Mouse (Mus musculus) large intestine, adult 2 months (tissue): ENCODE measurements at regions not wholly inside any gene's neighbourhood (a gene's known extent, or its start where the extent isn't known, plus 50 kb on each side); places are given as distances from the start of the nearest gene placed in this dataset.
"Not testable (repeated sequence)": the region's sequence is repeated elsewhere in the genome, so short reads cannot be mapped to it uniquely, and the experiment has no call there.

Source experiments
- DNase-seq: peaks from one replicate; pipeline ENCODE4 v3.0.0-alpha.2; 2012; ENCODE audit warnings: low read depth, low spot score
- WGBS: fragments of 180-500 bp; shearing (Covaris S2); methylation state at CpG from one replicate; pipeline ENCODE4 v1.1.7; 2018; 5-methylcytosine and 5-hydroxymethylcytosine counted together

DNA sequence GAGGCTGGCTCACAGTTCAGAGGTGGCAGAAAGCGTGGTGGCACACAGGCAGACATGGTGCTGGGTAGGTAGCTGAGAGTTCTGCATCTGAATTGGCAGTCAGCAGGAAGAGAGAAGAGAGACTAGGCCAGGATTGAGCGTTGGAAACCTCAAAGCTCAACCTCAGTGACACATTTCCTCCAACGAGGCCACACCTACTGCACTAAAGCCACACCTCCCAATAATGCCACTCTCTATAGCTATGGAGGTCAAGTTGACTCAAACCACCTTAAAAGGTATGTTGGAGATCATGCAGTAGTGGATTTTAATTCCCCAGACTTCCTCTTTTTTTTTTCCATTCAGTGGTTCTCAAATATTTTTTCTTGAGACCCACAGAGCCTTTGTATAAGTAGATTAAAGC, 57.1 kb downstream of the Ccdc54 start:
- no peak for DNase-seq

DNA sequence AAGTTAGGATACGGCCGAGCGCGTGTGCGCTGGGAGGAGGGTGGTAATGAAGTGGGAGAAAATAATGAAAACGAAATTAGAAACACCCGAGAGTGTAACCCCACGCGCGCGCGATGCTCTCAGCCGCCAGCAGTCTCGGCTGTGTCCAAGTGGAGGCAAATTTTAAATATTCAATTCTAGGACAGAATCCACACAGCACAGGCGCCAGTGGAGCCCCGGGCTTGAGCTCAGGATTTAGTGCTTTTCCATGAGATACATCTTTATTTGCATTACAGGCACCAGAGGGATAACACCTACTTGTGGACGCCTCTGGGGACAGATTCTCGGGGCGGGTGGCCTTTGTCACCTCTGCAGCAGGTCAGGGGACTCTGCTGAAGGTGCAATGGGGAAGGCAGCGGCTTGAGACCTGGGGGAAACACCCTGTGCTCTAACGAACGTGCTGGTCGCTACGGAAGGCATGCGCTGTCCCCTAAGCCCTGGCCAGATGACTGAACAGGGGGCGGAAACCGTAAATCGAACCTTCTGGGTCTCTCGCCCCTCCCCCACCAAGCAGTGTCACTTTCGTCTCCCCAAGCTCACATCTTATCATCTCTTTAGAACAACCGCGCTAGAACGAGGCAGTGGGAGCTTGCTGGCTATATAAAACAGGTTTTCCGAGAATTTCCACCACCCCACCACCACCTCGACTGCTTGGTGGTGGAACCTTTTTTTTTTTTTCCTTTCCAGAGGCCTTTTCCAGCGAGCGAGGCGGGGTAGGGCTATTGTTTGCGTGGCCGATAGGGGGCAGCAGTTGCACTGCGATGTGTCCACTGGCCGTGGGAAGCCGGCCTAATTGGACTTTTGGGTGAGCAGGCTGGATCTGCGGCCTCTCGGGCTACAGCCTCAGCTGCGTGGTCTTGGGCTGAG, 61.2 kb downstream of the Ccdc54 start:
- WGBS = under 1% methylated on average over 46 of the region's 46 CpGs
- peak; percentile 55 for DNase-seq

More for the DNA sequence above, 57.1 kb downstream of the Ccdc54 start:
- whole genome bisulfite sequencing = 48% methylated on average over 3 of the region's 3 CpGs

DNA sequence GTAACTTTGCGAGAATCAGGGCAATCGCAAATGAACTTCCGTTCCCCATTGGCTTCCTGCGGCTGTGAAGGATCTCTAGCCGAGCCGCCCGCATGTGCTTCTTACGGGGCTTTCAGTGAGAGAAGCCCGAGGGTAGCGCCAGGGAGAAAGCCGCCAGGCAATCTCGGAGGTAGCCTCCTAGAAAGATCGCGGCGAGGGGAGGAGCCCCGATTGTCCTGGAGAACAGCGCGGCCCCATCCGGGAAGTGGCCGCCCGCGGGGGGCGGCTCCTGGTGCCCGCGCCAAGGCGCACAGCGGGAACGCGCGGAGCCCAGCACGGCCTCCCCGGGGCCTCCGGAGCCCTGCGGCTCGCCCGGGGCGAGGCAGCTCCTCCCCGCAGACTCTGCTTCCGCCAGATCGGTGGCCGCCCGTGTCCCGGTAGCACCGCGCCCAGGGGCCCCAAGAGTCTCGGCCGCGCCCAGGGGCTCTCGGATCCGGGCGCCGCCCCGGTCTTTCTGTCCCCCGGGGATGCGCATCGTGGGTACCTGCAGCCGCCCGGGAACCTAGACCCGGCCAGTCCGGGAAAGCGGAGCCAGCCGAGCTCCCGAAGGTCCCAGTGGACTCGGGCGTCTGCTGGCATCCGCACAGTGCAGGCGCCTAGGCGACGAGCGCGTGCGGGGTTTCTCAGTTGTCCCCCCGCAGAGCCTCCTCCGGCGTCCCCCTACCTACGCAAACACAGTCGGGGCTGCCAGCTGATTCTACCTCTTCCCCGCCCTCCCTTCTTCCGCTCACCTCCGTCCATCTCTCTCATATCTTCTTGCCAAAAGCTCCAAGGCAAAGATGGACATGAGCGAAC, 62.1 kb downstream of the Ccdc54 start:
- WGBS = under 1% methylated on average over 81 of the region's 81 CpGs
- peak; percentile 18 for DNase-seq

DNA sequence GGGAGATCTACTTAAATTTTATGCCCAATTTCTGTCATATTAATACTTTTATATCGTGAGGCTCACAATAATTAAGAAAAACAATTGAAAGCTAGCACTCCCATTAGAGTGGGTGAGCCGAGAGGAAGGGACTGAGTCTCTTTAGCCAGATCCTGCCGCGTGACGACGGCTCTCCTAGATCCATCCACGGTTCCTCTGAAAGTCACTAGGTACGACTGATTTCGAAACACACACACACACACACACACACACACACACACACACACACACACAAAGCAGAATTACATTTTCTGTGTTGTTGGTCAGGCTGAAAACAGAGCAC, 62.6 kb downstream of the Ccdc54 start:
- 1% methylated on average over 9 of the region's 9 CpGs for WGBS
- peak; percentile 0 for DNase-seq

DNA sequence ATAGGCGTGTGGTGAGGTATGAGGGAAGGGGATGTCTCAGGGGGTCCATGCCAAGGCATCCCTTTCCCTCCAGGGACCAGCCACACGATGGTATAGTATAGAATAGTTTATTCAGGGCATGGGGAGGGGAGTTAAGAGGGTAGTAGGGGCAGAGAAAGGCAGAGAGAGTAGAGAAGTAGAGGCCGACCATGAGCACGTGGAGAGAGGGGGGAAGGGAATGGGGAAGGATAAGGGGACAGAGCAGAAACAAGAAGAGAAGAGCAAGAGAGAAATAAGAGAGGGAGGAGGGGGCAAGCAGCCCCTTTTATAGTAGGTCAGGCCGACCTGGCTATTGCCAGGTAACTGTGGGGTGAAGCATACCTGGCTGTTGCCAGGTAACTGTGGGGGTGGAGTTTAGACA, 64.0 kb downstream of the Ccdc54 start:
- WGBS = 76% methylated on average over 5 of the region's 5 CpGs
- not testable (repeated sequence) for DNase-seq

DNA sequence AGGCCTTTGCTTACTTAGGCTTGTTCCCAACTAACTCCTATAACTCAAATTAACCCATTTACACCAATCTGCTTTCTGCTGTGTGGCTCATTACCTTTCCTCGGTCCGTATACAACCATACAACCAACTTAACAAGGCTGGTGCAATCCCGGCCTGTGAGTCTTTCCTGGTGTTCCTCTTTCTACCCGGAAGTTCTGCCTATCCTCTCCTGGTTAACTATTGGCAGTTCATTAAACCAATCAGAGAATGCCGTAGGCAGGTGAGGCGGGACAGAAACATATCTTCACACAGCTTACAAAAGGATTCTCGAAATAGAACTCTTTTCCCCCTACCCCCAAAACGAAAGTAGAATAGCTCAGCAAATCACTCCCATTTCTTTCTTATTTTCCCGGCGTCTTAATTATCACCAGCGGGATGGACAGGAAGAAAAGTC, 65.0 kb downstream of the Ccdc54 start:
- WGBS = 86% methylated on average over 11 of the region's 11 CpGs
- no peak for DNase-seq

DNA sequence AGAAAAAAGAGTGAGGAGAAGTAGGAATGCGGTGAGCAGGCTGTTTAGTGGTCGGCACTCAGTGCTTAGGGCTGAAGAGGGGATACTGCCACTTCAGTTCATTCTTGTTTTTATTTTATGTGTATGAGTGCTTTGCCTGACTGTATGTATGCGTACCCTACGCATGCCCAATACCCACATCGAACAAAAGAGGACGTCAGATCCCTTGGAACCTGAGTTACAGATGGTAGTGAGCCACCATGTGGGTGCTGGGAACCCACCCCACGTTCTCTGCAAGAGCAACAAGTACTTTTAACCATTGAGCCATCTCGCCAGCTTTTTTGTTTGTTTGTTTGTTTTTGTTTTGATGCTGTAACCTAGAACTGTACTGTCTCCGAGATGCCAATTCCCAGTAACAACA, 65.5 kb downstream of the Ccdc54 start:
- WGBS = 92% methylated on average over 9 of the region's 9 CpGs
- DNase-seq = no peak

DNA sequence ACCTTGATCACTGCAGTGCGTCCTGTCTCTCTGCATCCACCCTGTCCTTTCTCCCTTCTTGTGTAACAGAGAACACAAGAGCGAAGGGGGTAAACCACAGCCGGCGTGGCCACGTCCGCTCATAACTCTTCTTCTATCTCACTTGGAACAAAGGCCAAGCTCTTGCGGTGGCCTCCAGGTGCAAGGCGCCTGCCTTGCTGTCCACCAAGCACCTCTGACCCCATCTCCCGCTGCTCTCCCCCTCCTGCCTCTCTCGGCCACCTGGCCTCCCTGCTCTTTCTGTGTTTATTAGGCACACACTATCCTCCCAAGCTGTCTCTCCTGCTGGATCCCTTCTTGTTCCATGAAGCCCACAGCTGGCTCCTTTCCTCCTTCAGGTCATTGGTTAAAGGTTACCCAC, 71.3 kb downstream of the Ccdc54 start:
- 42% methylated on average over 10 of the region's 10 CpGs for WGBS
- DNase-seq = no peak

DNA sequence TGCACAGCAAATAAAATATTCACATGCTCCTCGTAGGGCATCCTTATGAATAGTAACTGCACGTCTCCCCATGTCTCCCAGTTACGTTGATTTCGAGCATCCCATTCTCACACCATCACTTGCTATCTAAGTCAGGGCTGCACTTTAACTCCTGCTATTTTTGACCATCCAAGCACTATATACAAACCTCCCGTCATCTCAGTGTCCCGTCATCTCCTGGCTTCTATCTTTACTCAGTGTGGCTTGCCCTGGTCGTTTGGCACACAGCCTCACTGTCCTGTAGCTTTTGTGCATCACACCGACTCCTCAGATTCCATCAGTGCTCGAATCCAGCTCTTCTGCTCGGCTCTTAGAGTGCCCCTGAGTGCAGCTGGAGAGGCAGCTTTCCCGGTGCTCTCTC, 74.4 kb downstream of the Ccdc54 start:
- DNase-seq = no peak
- WGBS = 69% methylated on average over 11 of the region's 11 CpGs

DNA sequence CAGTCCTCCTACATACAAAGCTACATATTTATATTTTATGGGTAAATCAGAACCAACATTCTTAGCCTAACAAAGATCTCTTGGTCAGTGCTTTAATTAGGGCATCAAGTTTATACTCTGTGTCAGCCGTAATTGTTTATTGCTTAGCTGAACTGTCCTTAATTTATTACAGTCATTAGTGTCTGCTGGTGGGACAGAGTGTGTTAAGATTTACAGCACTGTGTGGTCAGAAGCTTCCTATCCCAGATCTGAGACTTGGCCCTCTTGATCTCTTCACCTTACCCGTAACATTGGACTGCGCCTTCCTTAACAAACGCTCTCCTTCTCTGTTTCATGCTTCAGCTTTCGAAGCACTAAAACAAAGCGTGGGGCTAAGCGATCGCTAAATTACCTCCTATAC, 75.9 kb downstream of the Ccdc54 start:
- WGBS = 54% methylated on average over 8 of the region's 8 CpGs
- no peak for DNase-seq

DNA sequence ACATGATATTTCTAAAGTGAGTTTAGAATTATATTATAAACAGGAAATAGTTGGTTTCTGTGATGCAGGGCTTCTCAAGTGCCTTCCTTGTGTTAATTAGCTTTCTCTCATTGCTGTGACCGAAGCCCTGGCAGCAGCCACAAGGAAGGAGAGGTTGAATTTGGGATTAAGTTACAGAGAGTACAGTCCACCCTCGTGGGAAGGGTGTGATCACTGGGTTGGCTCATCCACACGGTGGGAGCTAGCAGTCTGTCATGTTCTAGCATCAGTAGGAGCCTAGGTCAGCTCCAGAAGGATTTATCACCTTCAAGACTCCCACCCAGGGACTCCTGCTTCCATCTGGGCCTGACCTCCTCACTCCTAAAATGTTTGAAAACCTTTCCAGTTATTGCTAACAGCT, 78.9 kb downstream of the Ccdc54 start:
- WGBS = 35% methylated on average over 3 of the region's 3 CpGs
- no peak for DNase-seq

DNA sequence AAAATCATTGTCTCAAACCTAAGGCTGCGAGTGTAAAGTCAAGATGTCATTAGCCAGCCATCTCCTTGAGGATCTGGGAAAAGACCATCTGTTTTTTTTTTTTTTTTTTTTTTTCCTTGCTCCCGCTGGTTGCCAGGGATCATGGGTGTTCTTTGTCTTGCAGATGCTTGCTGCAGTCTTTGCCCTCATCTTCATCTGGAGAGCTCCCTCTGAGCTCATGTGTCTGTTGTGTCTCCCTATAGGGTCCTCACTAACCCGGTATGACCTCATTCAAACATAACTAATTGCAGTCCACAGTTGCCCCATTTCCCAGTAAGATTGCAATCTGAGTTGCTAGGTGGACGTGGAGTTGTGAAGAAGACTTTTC, 77.3 kb upstream of the Bbx start:
- DNase-seq = no peak
- 67% methylated on average over 4 of the region's 4 CpGs for WGBS

DNA sequence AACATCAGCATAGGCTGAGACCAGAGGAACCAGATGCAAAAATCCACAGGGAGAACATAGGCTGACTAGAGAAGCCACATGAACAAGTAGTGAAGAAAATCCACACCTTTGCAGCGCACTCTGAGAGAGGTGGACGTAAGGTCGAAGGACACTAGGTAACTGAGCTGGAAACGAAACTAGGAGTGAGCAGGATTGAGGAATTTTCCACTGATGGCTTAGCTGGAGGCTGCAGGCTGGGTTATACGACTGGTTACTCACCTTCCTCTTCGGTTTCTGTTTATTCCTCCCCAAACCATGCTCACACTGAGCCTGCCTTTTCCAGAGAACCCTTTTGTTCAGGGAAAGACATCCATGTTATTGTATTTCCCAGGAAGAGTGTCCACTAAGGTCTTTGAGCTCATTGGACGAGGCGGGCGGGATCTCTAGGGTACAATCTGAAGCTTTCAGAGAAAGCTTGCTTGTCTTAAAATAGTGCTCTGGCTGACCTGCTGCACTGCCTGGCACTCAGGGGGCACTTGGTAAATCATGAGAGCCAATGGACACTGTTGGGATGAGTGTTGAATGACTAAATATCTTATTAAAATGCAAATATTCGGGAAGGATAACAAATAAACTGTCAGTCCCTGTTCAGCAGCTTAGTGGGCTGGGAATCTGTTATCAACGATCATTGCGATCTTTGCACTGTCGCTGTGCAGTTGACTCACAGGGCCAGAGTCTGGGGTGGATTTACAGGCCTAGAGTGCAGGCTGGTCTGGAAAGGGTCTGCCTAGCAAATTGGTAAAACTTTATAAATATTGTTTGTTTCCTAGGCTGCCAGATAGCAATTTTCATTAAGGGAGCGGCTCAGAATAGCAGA, 76.7 kb upstream of the Bbx start:
- DNase-seq = no peak
- WGBS = 53% methylated on average over 14 of the region's 14 CpGs

DNA sequence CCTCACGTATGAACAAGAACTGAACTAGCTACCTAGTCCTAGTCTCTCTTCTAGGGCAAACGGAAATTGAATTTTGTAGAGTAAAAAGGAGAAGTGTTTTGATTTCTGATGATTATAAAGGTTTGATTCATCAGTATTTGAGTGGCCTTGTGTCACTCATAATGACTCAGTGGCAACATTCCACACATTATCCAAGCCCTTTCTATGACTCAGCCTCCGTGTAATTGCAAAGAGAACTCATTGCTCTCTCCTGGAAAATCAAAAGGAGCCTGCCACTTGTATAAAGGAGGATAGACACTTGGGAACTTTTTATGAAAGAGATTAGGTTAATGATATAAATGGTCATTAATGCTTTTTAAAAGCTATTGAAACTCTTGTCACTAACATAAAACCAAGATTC, 72.4 kb upstream of the Bbx start:
- WGBS = 64% methylated on average over 3 of the region's 3 CpGs
- DNase-seq = no peak

DNA sequence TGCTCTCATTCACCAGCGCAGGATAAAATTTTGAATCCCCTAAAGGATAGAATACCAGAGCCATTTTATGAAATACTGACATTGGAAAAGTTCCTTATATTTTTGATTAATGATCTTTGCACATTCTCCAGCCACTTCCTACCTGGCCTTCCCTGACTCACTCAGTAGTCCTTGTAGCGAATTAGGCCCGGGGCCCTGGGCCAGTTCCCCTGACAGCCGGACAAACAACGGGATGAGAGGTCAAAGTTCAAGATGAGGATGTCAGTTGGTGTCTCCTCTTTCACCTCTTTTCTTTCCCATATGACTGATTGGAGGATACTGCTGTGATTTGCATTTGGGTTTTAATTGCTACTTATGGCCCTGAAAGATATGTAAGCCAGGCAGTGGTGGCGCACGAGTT, 66.7 kb upstream of the Bbx start:
- WGBS = 62% methylated on average over 7 of the region's 7 CpGs
- DNase-seq = no peak

DNA sequence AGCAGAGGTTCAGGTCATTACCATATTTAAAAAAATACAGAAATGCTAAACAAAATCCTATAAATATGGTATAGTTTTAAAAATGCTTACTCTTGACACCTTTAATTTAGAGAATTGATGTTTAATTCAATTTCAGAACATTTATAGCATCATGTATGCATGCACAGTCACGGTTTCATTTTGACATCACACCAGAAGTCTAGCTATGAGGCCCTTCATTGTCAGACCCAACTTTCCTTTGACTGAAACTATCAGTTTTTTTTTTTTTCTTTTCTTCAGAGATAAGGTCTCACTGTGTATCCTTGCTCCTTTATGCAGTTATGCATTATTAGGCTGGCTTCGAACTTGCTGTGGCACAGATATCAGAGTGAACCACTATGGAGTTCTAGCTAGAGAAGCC, 61.5 kb upstream of the Bbx start:
- WGBS = 95% methylated on average over 2 of the region's 2 CpGs

DNA sequence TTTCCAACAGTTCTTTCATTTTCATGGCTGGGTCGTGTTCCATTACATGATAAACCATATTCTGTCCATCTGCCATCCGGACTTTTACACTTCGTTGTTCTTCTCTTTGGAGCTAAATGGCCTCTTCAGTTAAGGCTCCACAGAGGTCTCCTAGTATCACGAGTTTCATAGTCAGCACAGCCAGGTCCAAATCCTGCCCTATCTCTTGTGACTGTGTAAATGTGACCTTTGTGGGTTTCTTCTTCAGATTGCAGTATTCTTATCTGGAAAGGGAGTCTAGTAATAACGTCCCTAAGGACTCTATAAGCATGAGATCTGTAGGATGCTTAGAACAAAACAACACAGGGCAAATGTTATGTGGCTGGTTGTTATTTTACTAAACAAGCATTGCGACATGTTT, 57.1 kb upstream of the Bbx start:
- WGBS = 84% methylated on average over 6 of the region's 6 CpGs

More for the DNA sequence above, 61.5 kb upstream of the Bbx start:
- no peak for DNase-seq

DNA sequence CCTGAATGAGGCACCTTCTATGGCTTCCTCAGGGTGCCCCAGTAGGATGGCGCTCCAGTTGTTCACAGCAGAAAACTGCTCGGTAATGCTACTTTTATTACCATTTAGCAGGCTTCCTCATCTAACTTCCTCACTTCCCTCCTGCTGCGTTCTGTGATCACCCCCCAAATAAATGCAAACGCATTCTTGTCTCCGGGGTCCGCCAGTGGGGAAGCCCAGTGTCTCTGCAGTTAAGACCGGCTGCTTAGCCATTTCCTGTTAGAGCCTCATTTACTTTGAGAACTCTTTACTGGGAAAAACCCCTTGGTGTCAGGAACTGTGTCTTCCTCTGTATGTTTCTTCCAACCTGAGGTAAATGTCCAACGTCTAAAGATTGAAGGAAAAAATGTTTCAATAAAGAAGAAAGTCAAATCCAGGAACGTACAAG, 50.2 kb upstream of the Bbx start:
- 27% methylated on average over 9 of the region's 9 CpGs for WGBS

More for the DNA sequence above, 57.1 kb upstream of the Bbx start:
- no peak for DNase-seq

More for the DNA sequence above, 50.2 kb upstream of the Bbx start:
- no peak for DNase-seq
